Mouse (Mus musculus): ENCODE measurements around the gene Golga2. TPM values are rescaled to one million over a fixed set of nuclear protein-coding genes. Genes with fewer than 3 reads are reported as not detected.

The Golga2 gene
- polyA plus RNA-seq, 1 experiment = 78.9 TPM

- no peak for TF ChIP-seq CTCF (IDR thresholded peaks at IDR 0.05; ENCODE audit: borderline replicate concordance, insufficient read depth, low read length)
- no peak for TF ChIP-seq POLR2A (IDR thresholded peaks at IDR 0.05; ENCODE audit: low read depth, low read length)
- no peak overlapping the region for H3K4me3 ChIP-seq (ENCODE audit: insufficient read depth, low read length)
- no peak overlapping the region for H3K27ac ChIP-seq (ENCODE audit: insufficient read depth, low read length)
- peaks cover 12% of the 10 kb centered on the region for H3K4me1 ChIP-seq (ENCODE audit: control insufficient read depth, insufficient read depth, low read length)
These were observed 53.9 kb downstream of the Golga2 start for GRCm38 (mm10) chr2:32340836-32341633.

GRCm38 (mm10) chr2:32341634-32341939 lies 54.4 kb downstream of the Golga2 start:
- Histone ChIP-seq H3K4me3 (ENCODE audit: insufficient read depth, low read length) (no peak overlapping the region), H3K4me1 (ENCODE audit: control insufficient read depth, insufficient read depth, low read length) (peaks cover 12% of the 10 kb centered on the region), H3K27ac (ENCODE audit: insufficient read depth, low read length) (peak overlapping the region; percentile 85; the same call in 1 of the 2 replicates)
- no peak for TF ChIP-seq CTCF (IDR thresholded peaks at IDR 0.05; ENCODE audit: borderline replicate concordance, insufficient read depth, low read length)
- TF ChIP-seq POLR2A (IDR thresholded peaks at IDR 0.05; ENCODE audit: low read depth, low read length) = no peak

- peaks cover 12% of the 10 kb centered on the region for H3K4me1 ChIP-seq (ENCODE audit: control insufficient read depth, insufficient read depth, low read length)
- TF ChIP-seq POLR2A (IDR thresholded peaks at IDR 0.05; ENCODE audit: low read depth, low read length) (no peak), CTCF (IDR thresholded peaks at IDR 0.05; ENCODE audit: borderline replicate concordance, insufficient read depth, low read length) (no peak)
- H3K27ac ChIP-seq (ENCODE audit: insufficient read depth, low read length) = peak overlapping the region; percentile 85
- no peak overlapping the region for H3K4me3 ChIP-seq (ENCODE audit: insufficient read depth, low read length)
These were observed 54.9 kb downstream of the Golga2 start for GRCm38 (mm10) chr2:32342039-32342438.

GRCm38 (mm10) chr2:32342539-32343350 lies 55.6 kb downstream of the Golga2 start:
- peaks cover 12% of the 10 kb centered on the region for H3K4me1 ChIP-seq (ENCODE audit: control insufficient read depth, insufficient read depth, low read length)
- H3K4me3 ChIP-seq (ENCODE audit: insufficient read depth, low read length) = no peak overlapping the region
- TF ChIP-seq CTCF (IDR thresholded peaks at IDR 0.05; ENCODE audit: borderline replicate concordance, insufficient read depth, low read length) (no peak), POLR2A (IDR thresholded peaks at IDR 0.05; ENCODE audit: low read depth, low read length) (no peak; the same call in 1 of the 2 replicates)
- H3K27ac ChIP-seq (ENCODE audit: insufficient read depth, low read length) = peak overlapping the region; percentile 85

GRCm38 (mm10) chr2:32343351-32343671 lies 56.1 kb downstream of the Golga2 start:
- no peak for TF ChIP-seq POLR2A (IDR thresholded peaks at IDR 0.05; ENCODE audit: low read depth, low read length)
- TF ChIP-seq CTCF (IDR thresholded peaks at IDR 0.05; ENCODE audit: borderline replicate concordance, insufficient read depth, low read length) = no peak
- no peak overlapping the region for H3K4me3 ChIP-seq (ENCODE audit: insufficient read depth, low read length)
- H3K27ac ChIP-seq (ENCODE audit: insufficient read depth, low read length) = peak overlapping the region; percentile 85
- H3K4me1 ChIP-seq (ENCODE audit: control insufficient read depth, insufficient read depth, low read length) = peaks cover 12% of the 10 kb centered on the region

GRCm38 (mm10) chr2:32344056-32344455 lies 56.9 kb downstream of the Golga2 start:
- H3K4me1 ChIP-seq (ENCODE audit: control insufficient read depth, insufficient read depth, low read length) = peaks cover 12% of the 10 kb centered on the region
- TF ChIP-seq CTCF (IDR thresholded peaks at IDR 0.05; ENCODE audit: borderline replicate concordance, insufficient read depth, low read length) (no peak), POLR2A (IDR thresholded peaks at IDR 0.05; ENCODE audit: low read depth, low read length) (no peak)
- peak overlapping the region; percentile 85; the same call in 1 of the 2 replicates for H3K27ac ChIP-seq (ENCODE audit: insufficient read depth, low read length)
- H3K4me3 ChIP-seq (ENCODE audit: insufficient read depth, low read length) = no peak overlapping the region

GRCm38 (mm10) chr2:32344598-32345321 lies 57.6 kb downstream of the Golga2 start:
- TF ChIP-seq POLR2A (IDR thresholded peaks at IDR 0.05; ENCODE audit: low read depth, low read length) (no peak), CTCF (IDR thresholded peaks at IDR 0.05; ENCODE audit: borderline replicate concordance, insufficient read depth, low read length) (no peak)
- peaks cover 12% of the 10 kb centered on the region for H3K4me1 ChIP-seq (ENCODE audit: control insufficient read depth, insufficient read depth, low read length)
- H3K27ac ChIP-seq (ENCODE audit: insufficient read depth, low read length) = no peak overlapping the region
- no peak overlapping the region for H3K4me3 ChIP-seq (ENCODE audit: insufficient read depth, low read length)

GRCm38 (mm10) chr2:32347019-32347418 lies 59.8 kb downstream of the Golga2 start:
- TF ChIP-seq POLR2A (IDR thresholded peaks at IDR 0.05; ENCODE audit: low read depth, low read length) (no peak), CTCF (IDR thresholded peaks at IDR 0.05; ENCODE audit: borderline replicate concordance, insufficient read depth, low read length) (no peak)
- H3K27ac ChIP-seq (ENCODE audit: insufficient read depth, low read length) = no peak overlapping the region
- H3K4me1 ChIP-seq (ENCODE audit: control insufficient read depth, insufficient read depth, low read length) = peaks cover 15% of the 10 kb centered on the region
- no peak overlapping the region for H3K4me3 ChIP-seq (ENCODE audit: insufficient read depth, low read length)

- Histone ChIP-seq H3K27ac (ENCODE audit: insufficient read depth, low read length) (no peak overlapping the region), H3K4me1 (ENCODE audit: control insufficient read depth, insufficient read depth, low read length) (peaks cover 9% of the 10 kb centered on the region; the same call in 1 of the 2 replicates), H3K4me3 (ENCODE audit: insufficient read depth, low read length) (no peak overlapping the region)
- TF ChIP-seq CTCF (IDR thresholded peaks at IDR 0.05; ENCODE audit: borderline replicate concordance, insufficient read depth, low read length) = no peak
- no peak for TF ChIP-seq POLR2A (IDR thresholded peaks at IDR 0.05; ENCODE audit: low read depth, low read length)
These were observed 61.1 kb downstream of the Golga2 start for GRCm38 (mm10) chr2:32348311-32348710.
